Mouse (Mus musculus) small intestine, adult 2 months (tissue): ENCODE results near the gene Tkt. TPM values are rescaled to one million over a fixed set of nuclear protein-coding genes. Genes with fewer than 3 reads are reported as not detected.

Source experiments
- H3K27ac ChIP-seq: fragments of 200-500 bp; 2 replicates; pipeline ENCODE4 v1.5.1; 2012; ENCODE audit warnings: low read depth, low read length, control low read depth, inconsistent platforms; ENCODE audit not compliant: insufficient read depth
- H3K27me3 ChIP-seq: fragments of 200-500 bp; 2 replicates; pipeline ENCODE4 v1.6.1; 2012; ENCODE audit warnings: mild to moderate bottlenecking, moderate library complexity, low read length, inconsistent platforms; ENCODE audit not compliant: control insufficient read depth, insufficient read depth
- H3K36me3 ChIP-seq: fragments of 200-500 bp; 2 replicates; pipeline ENCODE4 v1.6.1; 2012; ENCODE audit warnings: mild to moderate bottlenecking, low read length, control low read depth, inconsistent platforms; ENCODE audit not compliant: control insufficient read depth, insufficient read depth
- H3K4me1 ChIP-seq: fragments of 200-500 bp; 2 replicates; pipeline ENCODE4 v1.6.1; 2012; ENCODE audit warnings: low read length, inconsistent platforms, mixed read lengths; ENCODE audit not compliant: control insufficient read depth, insufficient read depth, insufficient read length
- H3K4me3 ChIP-seq: fragments of 200-500 bp; 2 replicates; pipeline ENCODE4 v1.5.1; 2012; ENCODE audit warnings: low read depth, mild to moderate bottlenecking, control low read depth, inconsistent platforms, low read length, moderate library complexity
- CTCF ChIP-seq: fragments of 200-500 bp; IDR thresholded peaks from 2 replicates; pipeline ENCODE4 v1.5.1; 2012; ENCODE audit warnings: low read depth, mild to moderate bottlenecking, control low read depth, inconsistent platforms, low read length, moderate library complexity, mixed read lengths; ENCODE audit not compliant: insufficient replicate concordance, insufficient read length; ENCODE audit errors: extremely low read depth
- POLR2A ChIP-seq: fragments of 200-500 bp; IDR thresholded peaks from 2 replicates; pipeline ENCODE4 v1.6.1; 2012; ENCODE audit warnings: low read depth, mild to moderate bottlenecking, control low read depth, inconsistent platforms, low read length, moderate library complexity
- WGBS: fragments of 180-500 bp; shearing (Covaris S2); methylation state at CpG from one replicate; pipeline ENCODE4 v1.1.7; 2018; 5-methylcytosine and 5-hydroxymethylcytosine counted together
- polyA plus RNA-seq: library from polyadenylated mRNA; depleted of rRNA; stranded (reverse); fragments of >200 nt; gene quantifications from 2 replicates; pipeline ENCODE4 v1.2.3, GENCODE M21; 2012

Tkt gene
- polyA plus RNA-seq, 1 experiment = 364 TPM

DNA sequence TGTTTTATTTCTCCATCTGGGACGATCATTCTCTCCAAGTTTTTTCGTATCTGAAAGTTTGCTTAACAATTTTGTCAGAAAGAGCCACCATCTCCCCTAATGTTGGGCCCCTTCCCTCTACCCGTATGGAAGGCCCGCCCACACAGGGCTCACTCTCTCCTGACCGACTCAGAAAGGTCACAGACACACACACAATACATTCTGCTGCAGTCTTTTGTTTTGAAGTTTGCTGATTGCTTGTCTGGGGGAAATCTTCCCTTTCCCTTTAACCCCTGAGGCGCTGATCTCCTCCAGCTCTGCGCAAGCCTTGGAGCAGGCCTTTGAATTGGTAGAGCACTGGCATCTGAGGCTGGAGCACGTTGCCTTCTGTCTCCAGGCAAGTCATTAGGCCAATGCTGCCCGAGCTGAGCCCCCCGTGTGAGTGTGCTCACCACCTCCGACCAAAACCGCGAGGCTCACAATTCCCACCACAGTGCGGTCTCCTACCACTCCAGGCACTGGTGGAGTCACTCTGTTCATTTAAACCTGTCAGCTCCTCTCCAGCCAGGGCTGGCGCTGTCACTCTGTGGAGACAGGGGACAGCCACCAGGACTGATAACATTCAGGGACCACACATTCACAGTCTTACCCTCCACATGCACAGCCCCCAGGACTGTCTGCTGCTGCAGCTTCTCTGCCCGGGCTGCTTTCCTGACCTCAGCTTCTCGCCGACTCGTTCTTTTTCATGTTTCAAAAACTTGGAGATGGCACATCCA lies 36.5 kb downstream of the Tkt start:
- H3K36me3 ChIP-seq = no peaks in the 10 kb centered on the region
- TF ChIP-seq CTCF (no peak), POLR2A (no peak)
- no peaks in the 10 kb centered on the region; the same call in 1 of the 2 replicates for H3K4me1 ChIP-seq
- 73% methylated on average over 19 of the region's 19 CpGs for WGBS
- no peak overlapping the region for H3K4me3 ChIP-seq
- H3K27ac ChIP-seq = no peak overlapping the region
- no peaks in the 10 kb centered on the region for H3K27me3 ChIP-seq

DNA sequence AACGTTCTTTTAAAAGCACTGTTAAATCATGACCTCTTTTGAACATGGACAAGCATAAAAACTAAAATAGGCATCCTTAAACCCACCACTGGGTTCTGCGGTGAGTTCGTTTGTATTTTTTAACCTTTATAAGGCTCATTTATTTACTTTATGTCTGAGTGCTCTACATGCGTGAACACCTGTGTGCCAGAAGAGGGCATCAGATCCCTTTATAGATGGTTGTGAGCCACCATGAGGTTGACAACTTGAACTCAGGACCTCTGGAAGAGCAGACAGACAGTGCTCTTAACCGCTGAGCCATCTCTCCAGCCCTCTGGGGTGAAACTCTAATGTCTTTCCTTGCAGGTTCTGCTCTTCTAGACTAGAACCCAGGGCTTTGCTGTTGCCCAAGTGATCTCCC lies 37.2 kb downstream of the Tkt start:
- no peak overlapping the region for H3K27ac ChIP-seq
- WGBS = 85% methylated on average over 5 of the region's 5 CpGs
- TF ChIP-seq CTCF (0 out of 2 replicates have a peak, but pooled peaks have one; percentile 13), POLR2A (no peak)
- H3K4me3 ChIP-seq = no peak overlapping the region
- H3K27me3 ChIP-seq = no peaks in the 10 kb centered on the region
- H3K4me1 ChIP-seq = no peaks in the 10 kb centered on the region; the same call in 1 of the 2 replicates
- no peaks in the 10 kb centered on the region for H3K36me3 ChIP-seq

GRCm38 (mm10) chr14:30586780-30587461 lies 38.8 kb downstream of the Tkt start:
- no peak for TF ChIP-seq CTCF
- TF ChIP-seq POLR2A = no peak
- no peak overlapping the region for H3K4me3 ChIP-seq
- no peaks in the 10 kb centered on the region for H3K27me3 ChIP-seq
- WGBS = 23% methylated on average over 7 of the region's 7 CpGs
- H3K27ac ChIP-seq = no peak overlapping the region
- H3K4me1 ChIP-seq = no peaks in the 10 kb centered on the region; the same call in 1 of the 2 replicates
- no peaks in the 10 kb centered on the region for H3K36me3 ChIP-seq

- Histone ChIP-seq H3K4me3 (no peak overlapping the region), H3K4me1 (peaks cover 10% of the 10 kb centered on the region), H3K36me3 (peaks cover 7% of the 10 kb centered on the region), H3K27ac (no peak overlapping the region), H3K27me3 (no peaks in the 10 kb centered on the region)
- WGBS = 85% methylated on average over 11 of the region's 11 CpGs
- no peak for TF ChIP-seq POLR2A
- no peak for TF ChIP-seq CTCF
Measured at GRCm38 (mm10) chr14:30590041-30590645, 42.0 kb downstream of the Tkt start.

DNA sequence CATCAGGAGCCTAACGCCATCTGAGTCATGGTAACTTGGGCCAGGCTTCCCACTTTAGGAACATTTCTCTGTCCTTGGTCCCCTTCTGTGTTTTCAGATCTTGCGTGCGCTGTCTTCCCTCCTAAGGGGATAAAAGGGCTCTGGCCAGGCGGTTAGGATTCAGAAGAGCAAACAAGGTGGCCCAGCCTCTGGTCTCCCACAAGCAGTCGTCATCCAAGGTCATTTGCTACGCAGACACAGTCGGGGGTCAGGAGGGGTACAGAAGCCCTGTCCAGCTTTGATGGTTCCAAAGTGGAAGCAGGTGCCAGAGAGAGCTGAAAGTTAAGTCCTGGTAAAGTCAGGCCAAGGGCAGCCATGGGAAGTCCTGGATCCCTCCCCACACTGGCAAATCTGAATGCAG lies 42.8 kb downstream of the Tkt start:
- peaks cover 12% of the 10 kb centered on the region for H3K36me3 ChIP-seq
- H3K4me1 ChIP-seq = peaks cover 10% of the 10 kb centered on the region
- 75% methylated on average over 7 of the region's 7 CpGs for WGBS
- no peak overlapping the region for H3K4me3 ChIP-seq
- no peaks in the 10 kb centered on the region for H3K27me3 ChIP-seq
- H3K27ac ChIP-seq = no peak overlapping the region
- TF ChIP-seq CTCF = no peak
- no peak for TF ChIP-seq POLR2A

GRCm38 (mm10) chr14:30591417-30591816 lies 43.3 kb downstream of the Tkt start:
- Histone ChIP-seq H3K4me3 (no peak overlapping the region), H3K27me3 (no peaks in the 10 kb centered on the region), H3K4me1 (peaks cover 13% of the 10 kb centered on the region), H3K36me3 (peaks cover 14% of the 10 kb centered on the region), H3K27ac (no peak overlapping the region)
- WGBS = 5% methylated on average over 6 of the region's 6 CpGs
- TF ChIP-seq POLR2A = no peak; the same call in 1 of the 2 replicates
- peak; percentile 94 for TF ChIP-seq CTCF
